Mouse (Mus musculus) spleen, postnatal 4 days (tissue): ENCODE data around the gene Sycp2l.
A peak's percentile ranks its signal among the peaks of the same experiment; 100 is the strongest.
"Not testable (repeated sequence)": the region's sequence is repeated elsewhere in the genome, so short reads cannot be mapped to it uniquely, and the experiment has no call there.

Source experiments
- DNase-seq, 2 experiments: peaks; one replicate each; pipeline ENCODE4 v3.0.0; 2022; ENCODE audit warnings: low spot score in 2 of 2

The Sycp2l gene

DNA sequence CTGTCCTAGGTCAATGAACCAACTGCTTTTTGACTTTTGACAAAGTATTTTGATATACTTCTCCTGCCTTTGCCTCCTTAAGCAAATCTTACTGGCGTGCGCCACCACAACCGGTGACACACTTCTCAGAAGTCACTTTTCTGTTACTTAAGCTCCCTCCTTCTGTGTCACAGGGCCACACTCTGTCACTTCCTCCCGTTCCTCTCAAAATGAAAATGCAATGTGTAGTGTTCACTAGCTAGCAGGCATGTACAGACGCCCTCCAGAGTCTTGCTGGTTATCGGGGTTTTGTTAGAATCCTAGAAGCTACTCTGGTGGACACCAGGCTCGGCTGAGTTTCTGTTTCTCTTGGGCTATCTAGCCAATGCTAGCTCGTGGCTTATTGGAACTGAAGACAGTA, 14.2 kb downstream of the Sycp2l start:
- no peak for DNase-seq

DNA sequence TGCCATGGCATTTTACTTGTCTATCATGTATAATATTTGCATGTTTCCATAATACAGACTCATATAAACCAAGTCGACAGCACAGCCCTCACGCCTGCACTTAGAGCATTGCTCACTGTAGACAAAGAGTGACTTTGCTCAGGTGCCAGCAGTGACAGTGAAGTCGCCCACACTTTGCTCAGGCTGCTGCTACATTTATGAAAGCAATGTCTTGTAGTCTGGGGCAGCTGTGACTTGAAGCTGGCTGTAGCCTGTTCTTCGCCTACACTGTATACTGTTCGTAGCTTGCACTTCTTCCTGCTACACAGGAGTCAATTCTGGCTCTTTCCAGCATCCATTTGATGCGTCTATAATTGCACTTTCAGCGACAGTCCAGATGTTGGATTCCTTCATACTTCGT, 15.0 kb downstream of the Sycp2l start:
- no peak for DNase-seq

DNA sequence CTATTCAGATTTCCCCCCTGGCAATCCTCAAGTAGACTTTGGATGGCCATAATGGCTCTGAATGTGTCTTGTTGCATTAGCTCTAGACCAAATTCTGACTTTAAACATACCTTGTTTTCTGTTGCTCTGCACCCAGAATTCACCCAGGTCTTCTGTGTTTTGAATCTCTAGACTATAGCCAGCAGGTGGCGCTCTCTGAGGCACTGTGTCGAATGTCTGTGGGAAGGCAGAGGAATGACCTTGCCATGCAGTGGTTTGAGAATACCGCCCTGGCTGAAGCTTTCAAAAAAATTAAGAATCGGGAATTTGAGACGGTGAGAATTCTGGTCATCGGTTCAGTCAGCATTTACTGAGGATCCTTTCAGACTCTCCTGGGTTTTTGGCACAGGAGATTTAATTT, 20.8 kb downstream of the Sycp2l start:
- peak; percentile 40 to 82 for DNase-seq

GRCm38 (mm10) chr13:41145433-41145970, 31.4 kb downstream of the Sycp2l start:
- no peak for DNase-seq

DNA sequence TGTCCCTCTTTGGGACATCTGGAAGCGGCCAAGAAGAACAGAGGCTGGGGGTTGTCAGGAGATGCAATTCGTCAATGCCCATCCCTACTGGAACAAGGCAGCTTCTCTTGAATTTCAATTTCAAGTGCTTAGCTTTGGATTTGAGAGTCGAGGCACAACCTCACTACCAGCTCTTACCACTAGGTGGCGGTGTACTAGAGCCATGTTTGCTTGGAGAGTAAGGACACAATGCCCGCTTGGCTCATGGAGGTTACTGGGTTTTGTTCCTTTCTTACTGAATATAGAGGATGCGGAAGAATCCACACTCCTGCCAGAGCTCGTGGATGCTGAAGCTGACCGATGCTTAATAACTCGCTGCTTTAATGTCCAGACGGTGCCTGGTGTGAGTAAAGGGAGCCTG, 32.2 kb downstream of the Sycp2l start:
- peak; percentile 30 to 74 for DNase-seq

DNA sequence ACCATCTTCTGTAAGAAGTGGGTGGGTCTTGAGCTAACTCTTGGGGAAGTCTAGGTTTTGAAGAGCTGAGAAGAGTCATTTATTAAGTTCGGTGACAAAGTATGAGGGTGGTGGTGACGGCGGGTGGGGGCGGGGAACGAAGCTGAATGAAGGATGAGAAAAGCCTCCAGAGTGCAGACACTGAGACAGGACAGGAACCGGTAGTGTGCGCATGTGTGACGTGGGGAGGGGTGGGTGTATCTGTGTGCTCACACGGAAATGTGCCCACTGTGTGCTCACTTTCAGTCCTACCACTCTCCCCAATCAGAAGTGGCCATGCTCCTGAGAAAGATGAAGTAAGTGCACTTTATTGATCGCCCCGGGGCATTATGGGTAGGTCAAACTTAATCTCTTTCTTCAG, 39.0 kb downstream of the Sycp2l start:
- DNase-seq, result no peak

GRCm38 (mm10) chr13:41158426-41158825, 44.3 kb downstream of the Sycp2l start:
- DNase-seq, result no peak

DNA sequence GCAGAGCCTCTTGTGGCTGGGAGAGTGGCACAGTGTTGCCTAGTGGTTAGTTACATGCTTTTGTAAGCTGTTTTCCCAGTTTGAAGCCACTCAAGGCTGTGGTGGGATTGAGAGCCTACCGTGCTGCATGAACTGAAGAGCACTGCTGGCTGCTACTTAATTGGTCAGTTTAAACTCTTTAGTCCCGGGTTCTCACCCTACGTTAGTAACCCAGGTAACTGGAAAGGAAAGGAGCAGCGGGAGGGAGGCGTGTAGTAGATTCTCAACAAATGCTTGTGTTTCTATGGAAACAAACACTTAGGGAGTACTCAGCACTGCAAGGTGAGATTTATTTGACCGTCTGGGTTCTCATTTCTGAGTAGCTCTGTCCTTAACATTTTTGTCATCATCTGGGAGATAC, 73.8 kb downstream of the Sycp2l start:
- DNase-seq, result no peak

DNA sequence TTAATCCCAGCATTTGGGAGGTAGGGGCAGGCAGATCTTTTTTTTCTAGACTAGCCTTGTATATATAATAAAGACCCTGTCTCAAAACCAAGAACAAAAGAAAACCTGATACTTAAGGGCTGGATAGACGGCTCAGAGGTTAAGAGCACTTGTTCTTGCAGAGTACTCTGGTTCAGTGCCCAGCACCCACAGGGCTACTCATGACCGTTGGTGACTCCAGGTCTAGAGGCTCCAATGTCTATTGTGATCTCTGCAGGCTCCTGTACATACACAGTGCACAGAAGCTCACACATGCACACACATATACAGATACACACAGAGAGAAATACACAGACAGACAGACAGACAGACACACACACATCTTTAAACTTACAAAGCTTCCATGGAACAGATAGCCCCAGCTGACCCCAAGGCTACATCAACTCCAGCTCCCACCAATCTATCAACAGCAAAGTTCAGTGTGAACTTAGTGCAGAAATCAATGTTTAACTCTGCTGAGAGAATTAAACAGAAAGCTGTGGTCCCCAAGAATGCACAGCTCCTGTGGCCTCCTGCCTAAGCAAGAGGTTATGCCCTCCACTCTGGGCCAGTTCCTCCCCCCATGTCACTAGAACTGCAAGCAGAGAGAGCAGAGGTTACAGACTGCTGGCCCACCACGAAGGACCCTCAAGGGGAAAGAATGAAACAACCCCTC, 81.7 kb downstream of the Sycp2l start:
- no peak for DNase-seq

GRCm38 (mm10) chr13:41200861-41201260, 86.8 kb downstream of the Sycp2l start:
- no peak for DNase-seq

- no peak for DNase-seq
Observed at GRCm38 (mm10) chr13:41203289-41203688, 89.2 kb downstream of the Sycp2l start.

DNA sequence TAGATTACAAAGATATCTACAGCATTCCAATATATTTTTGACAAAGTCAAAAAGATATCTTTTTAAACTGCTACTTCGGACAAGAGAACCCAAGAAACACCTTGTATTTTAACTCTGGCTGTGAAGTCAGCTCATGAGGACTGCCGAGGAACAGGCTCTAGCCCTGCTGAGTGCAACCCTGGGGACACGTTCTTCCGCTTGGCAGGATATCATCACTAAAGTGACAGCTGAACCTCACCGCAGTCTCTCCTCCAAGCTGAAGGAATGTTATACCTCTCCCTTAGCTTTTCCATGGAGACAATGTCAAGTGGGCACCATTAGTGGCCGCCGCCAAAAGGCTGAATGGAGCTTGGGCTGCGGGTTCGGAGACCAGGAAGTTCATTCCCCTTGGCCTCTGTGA, 89.6 kb downstream of the Sycp2l start:
- DNase-seq, result no peak

GRCm38 (mm10) chr13:41205568-41205967, 91.5 kb downstream of the Sycp2l start:
- DNase-seq, result not testable (repeated sequence)

GRCm38 (mm10) chr13:41206241-41206640, 92.1 kb downstream of the Sycp2l start:
- no peak for DNase-seq

DNA sequence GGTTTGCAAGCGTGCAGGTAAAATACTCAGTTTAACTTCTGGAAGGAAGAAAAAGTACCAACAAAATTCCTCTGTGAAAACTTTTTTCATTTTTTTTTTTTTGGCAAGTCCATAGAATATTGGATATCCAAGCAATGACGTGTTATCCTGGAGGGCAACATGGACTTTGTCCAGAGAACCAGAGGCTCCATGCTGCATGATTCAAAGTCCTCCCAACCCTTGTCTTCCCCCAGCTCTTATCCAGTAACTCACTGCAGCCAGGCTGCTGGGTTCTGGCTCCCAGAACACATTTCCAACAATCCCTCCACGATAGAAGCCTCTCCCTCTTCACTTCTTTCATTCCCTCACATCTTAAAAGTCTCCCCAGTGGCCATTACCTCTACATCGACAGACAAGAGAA, 97.2 kb downstream of the Sycp2l start:
- no peak for DNase-seq

DNA sequence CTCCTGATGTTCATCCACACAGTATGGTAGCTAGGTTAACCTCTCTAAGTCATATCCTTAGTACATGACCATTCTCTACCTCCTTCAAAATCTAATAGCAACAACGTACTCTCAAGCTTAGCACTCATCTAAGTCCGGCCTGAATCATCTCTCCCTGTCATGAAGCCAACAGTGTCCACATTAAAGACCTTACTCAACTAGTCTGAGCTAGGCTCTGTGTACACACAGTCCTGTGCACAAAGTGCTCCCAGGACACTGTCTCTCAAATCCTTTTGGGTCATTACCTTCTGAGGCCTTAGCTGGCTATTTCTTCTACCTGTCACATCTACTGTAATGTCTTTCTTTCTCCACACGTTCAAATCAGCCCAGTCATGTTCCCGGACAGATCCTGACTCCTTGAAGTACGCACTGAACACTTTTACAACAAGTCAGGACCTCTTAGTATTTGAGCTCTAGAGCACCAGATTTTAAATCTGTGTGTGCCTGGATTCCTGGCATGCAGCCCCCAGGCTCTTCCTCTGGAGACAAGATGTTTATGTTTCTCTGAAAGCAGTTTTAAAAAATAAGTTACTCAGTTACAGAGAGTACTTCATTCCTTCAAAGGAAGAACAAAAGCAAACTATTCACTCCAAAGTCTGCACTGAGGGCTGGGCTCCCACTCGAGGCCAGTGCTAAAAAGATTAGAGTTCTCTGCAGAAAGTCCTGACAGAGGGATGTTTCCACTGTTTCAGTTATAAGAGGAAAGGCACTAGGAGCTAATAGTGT, 98.6 kb downstream of the Sycp2l start:
- DNase-seq, result no peak

DNA sequence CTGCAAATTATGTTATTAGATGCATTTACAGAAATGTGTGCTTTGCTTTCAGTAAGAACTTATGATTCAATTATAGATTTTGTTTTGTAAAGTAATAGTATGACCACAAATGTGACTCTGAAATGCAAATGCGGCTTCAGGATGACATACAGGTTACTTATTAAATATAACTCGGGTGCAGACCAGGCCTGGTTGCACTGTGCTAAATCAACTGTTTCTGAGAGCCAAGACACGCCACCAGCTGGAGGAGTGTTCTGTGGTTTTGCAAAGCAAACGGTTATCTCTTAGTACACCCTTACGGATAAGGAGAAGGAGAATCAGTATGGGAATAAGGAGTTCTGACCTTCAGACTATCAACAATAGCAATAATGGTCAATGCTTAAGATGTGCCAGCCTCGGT, 101.6 kb downstream of the Sycp2l start:
- DNase-seq, result no peak

DNA sequence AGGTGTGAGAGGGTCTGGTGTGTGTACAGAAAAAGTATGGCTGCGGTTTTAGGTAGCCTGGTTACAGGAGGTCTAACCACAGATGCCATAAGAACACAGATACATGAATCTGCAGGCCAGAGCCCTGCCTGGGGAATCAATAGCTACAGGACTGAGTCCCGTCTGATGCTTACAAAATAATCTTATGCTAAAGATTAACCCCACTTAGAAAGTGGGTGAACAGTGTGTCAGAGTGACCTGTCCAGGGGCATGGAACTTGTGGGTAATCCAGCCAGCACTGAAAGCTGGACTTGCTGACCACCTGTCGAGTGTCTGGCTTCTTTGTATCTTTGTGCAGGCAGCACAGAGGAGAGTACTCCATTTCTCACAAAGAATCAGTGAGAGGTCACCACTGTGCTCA, 102.1 kb downstream of the Sycp2l start:
- no peak for DNase-seq

GRCm38 (mm10) chr13:41219056-41219455, 104.9 kb downstream of the Sycp2l start:
- DNase-seq, result no peak

GRCm38 (mm10) chr13:41219687-41220303, 105.7 kb downstream of the Sycp2l start:
- no peak for DNase-seq

DNA sequence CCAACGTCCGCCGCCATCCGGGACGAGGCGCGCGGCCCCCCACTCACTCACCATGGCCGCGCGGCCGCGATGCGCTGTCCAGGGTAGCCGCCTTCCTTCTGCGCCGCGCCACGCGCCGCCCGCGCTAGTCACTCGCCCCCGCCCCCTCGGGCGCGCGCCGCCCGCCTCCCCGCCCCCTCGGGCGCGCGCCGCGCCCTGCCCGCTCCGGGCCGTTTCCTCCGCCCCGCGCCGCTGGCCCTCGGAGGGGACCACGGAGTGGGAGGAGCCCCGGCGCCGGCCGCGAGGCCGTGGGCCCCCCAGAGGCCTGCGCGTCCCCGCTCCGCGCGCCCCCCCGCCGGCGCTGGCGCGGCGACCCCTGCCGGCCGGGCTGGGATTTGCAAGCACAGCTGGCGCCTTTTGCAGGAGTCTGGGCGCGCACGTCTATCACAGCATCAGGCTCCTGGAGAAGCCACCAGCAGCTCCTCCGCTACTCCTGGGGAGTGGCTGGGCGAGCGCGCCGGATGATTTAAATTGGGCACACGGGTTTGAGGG, 106.3 kb downstream of the Sycp2l start, which contains the start of gene Elovl2:
Gene Elovl2, minus strand, starts transcription at position 102 of the 531 bp plus-strand sequence.
- DNase-seq, result peak; percentile 52 to 73
